In the genomic region with DNA sequence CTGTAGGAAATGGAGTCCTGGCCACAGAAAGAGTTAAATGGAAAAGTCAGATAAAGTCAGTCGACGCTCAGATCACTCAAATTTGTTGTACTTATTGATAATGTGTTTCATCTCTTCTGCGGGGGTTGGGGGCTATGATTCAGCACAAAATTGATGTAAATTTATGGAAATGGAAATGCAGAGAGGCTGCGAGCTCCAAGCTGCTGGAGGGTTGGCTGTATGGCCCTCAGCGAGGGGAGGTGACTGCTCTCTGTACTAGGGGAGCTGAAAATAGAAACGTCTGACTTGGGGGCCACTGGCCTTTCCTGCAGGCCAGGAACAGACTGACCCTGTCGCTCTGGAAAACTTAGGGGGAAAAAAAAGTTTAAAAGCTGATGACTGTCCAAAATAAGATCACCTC, we compare ENCODE assay signal across 8 mouse cellular contexts. TPM values are rescaled to one million over a fixed set of nuclear protein-coding genes. Genes with fewer than 3 reads are reported as not detected.
DNase-seq lines count a peak whose midpoint lies in the region; ATAC-seq and TF ChIP-seq lines count a peak whose summit lies in the region.

No protein-coding gene starts in this region.

- WGBS in forebrain, embryonic 10.5 days: 20% methylated on average over 7 of the region's 7 CpGs
- 6% methylated on average over 7 of the region's 7 CpGs for WGBS in hindbrain, embryonic 16.5 days
- WGBS in midbrain, embryonic 14.5 days: 3% methylated on average over 7 of the region's 7 CpGs

- H3K36me3 ChIP-seq in forebrain, embryonic 10.5 days (replicated peaks): no peaks in the 10 kb centered on the region
- H3K36me3 ChIP-seq in hindbrain, embryonic 16.5 days (ENCODE audit: control insufficient read depth, insufficient read depth, low read length): no peaks in the 10 kb centered on the region
- no peaks in the 10 kb centered on the region for H3K36me3 ChIP-seq in midbrain, embryonic 14.5 days (ENCODE audit: control insufficient read depth, insufficient read depth, low read length)

- H3K4me1 ChIP-seq in forebrain, embryonic 10.5 days: peaks cover 17% of the 10 kb centered on the region
- peaks cover 10% of the 10 kb centered on the region for H3K4me1 ChIP-seq in hindbrain, embryonic 16.5 days (ENCODE audit: control insufficient read depth, insufficient read depth, low read depth, low read length)
- H3K4me1 ChIP-seq in midbrain, embryonic 14.5 days (ENCODE audit: control insufficient read depth, insufficient read depth, low read length): peaks cover 8% of the 10 kb centered on the region

- peaks cover 6% of the 10 kb centered on the region; the same call in 1 of the 2 replicates for H3K9me3 ChIP-seq in forebrain, embryonic 10.5 days
- 0 out of 2 replicates have a peak, but pooled peaks cover 3% of the 10 kb centered on the region for H3K9me3 ChIP-seq in hindbrain, embryonic 16.5 days (ENCODE audit: control insufficient read depth, low read length)
- no peaks in the 10 kb centered on the region for H3K9me3 ChIP-seq in midbrain, embryonic 14.5 days (ENCODE audit: control insufficient read depth, low read length)

- intact Hi-C loops in gastrocnemius, adult 2 months (cut with DNase I): no loop called here

- peak overlapping the region; percentile 69 for H3K4me3 ChIP-seq in gastrocnemius, adult 2 months
- H3K4me3 ChIP-seq in forebrain, embryonic 10.5 days: peak overlapping the region; percentile 59
- peak overlapping the region; percentile 42 for H3K4me3 ChIP-seq in hindbrain, embryonic 16.5 days (ENCODE audit: low read length)
- peak overlapping the region; percentile 35 for H3K4me3 ChIP-seq in midbrain, embryonic 14.5 days (replicated peaks; ENCODE audit: low read depth, low read length)

- H3K4me2 ChIP-seq in hindbrain, embryonic 16.5 days (ENCODE audit: low read length): peak overlapping the region; percentile 60
- peak overlapping the region; percentile 66 for H3K4me2 ChIP-seq in midbrain, embryonic 14.5 days (ENCODE audit: low read length)

- H3K9ac ChIP-seq in hindbrain, embryonic 16.5 days (ENCODE audit: low read depth, low read length): peak overlapping the region; percentile 49
- H3K9ac ChIP-seq in midbrain, embryonic 14.5 days (replicated peaks; ENCODE audit: low read length): peak overlapping the region; percentile 41; the same call in 1 of the 2 replicates

- no peak for TF ChIP-seq CTCF in gastrocnemius, adult 2 months (IDR thresholded peaks at IDR 0.05)

- H3K27ac ChIP-seq in gastrocnemius, adult 2 months: peak overlapping the region; percentile 78
- peak overlapping the region; percentile 86 for H3K27ac ChIP-seq in forebrain, embryonic 10.5 days
- H3K27ac ChIP-seq in hindbrain, embryonic 16.5 days (ENCODE audit: low read depth, low read length): peak overlapping the region; percentile 67; the same call in 1 of the 2 replicates
- H3K27ac ChIP-seq in midbrain, embryonic 14.5 days (replicated peaks; ENCODE audit: low read depth, low read length): peak overlapping the region; percentile 23; the same call in 1 of the 2 replicates

- no peak for DNase-seq in gastrocnemius, adult 2 months
- no peak for DNase-seq in gastrocnemius, postnatal 25 days
- no peak for DNase-seq in forebrain, embryonic 10.5 days (ENCODE audit: extremely low spot score, low spot score)
- DNase-seq in midbrain, embryonic 14.5 days: peak; percentile 53
- DNase-seq in thymus, postnatal 36 days: no peak
- DNase-seq in frontal cortex, postnatal 14 days (ENCODE audit: low spot score in 2 of 2): no peak

- peak; percentile 13; the same call in 1 of the 2 replicates for ATAC-seq in hindbrain, embryonic 16.5 days
- ATAC-seq in midbrain, embryonic 14.5 days (ENCODE audit: low FRiP score, low TSS enrichment): peak; percentile 46; the same call in 1 of the 2 replicates
- no peak for ATAC-seq in erythroid progenitor cell, adult 5-6 weeks (replicated peaks; ENCODE audit: low FRiP score, poor library complexity, severe bottlenecking)

- H3K27me3 ChIP-seq in forebrain, embryonic 10.5 days (ENCODE audit: poor library complexity, severe bottlenecking): peaks cover 26% of the 10 kb centered on the region
- no peaks in the 10 kb centered on the region for H3K27me3 ChIP-seq in hindbrain, embryonic 16.5 days (replicated peaks; ENCODE audit: control insufficient read depth, insufficient read depth, low read length)
- no peaks in the 10 kb centered on the region for H3K27me3 ChIP-seq in midbrain, embryonic 14.5 days (ENCODE audit: control insufficient read depth, insufficient read depth, low read length)

RNA-seq across cellular contexts. Expression of a gene that starts 5.5 kb away (rescaled TPM):
- total RNA-seq in gastrocnemius, adult 2 months (2021): 1 to 10 TPM; 1.2 to 1.6 TPM
- 1 to 10 TPM; 1.8 to 2.0 TPM for total RNA-seq in gastrocnemius, postnatal 25 days (2021)
- polyA plus RNA-seq in forebrain, embryonic 10.5 days (2016; fragmentation: Nextera tagmentation; extraction: Ambion mirVana): 1.5 and 2.7 TPM in 2 replicates
- polyA plus RNA-seq in hindbrain, embryonic 16.5 days (2015; fragmentation: Nextera tagmentation; extraction: Ambion mirVana): 15.0 and 15.4 TPM in 2 replicates
- polyA plus RNA-seq in midbrain, embryonic 14.5 days (2014; fragmentation: Nextera tagmentation; extraction: Ambion mirVana): 9.3 and 9.5 TPM in 2 replicates
- not detected in 2 replicates for total RNA-seq in erythroid progenitor cell, adult 5-6 weeks (2015; ENCODE audit: low replicate concordance)
- total RNA-seq in erythroid progenitor cell, adult 5-6 weeks (2017; ENCODE audit: low replicate concordance): 0.64 TPM in 1 of 2 replicates, not detected in the other

Comparison
In these comparisons a context has a peak if more than half of its experiments do, and no peak if none do; other contexts are left out.
1. H3K27ac ChIP-seq: peak in every context shown above with its lines; median percentile 86 in forebrain, embryonic 10.5 days; 78 in gastrocnemius, adult 2 months; 67 in hindbrain, embryonic 16.5 days; 23 in midbrain, embryonic 14.5 days.